Mouse (Mus musculus) stomach, embryonic 14.5 days (tissue): ENCODE results near the gene Slc23a3. TPM values are rescaled to one million over a fixed set of nuclear protein-coding genes. Genes with fewer than 3 reads are reported as not detected.

ENCODE experiments used
- ATAC-seq: fragments of 200-750 bp; cut with Nextera tagmentation; 2 replicates; pipeline ENCODE4 v1.8.0; 2017; ENCODE audit warnings: low read depth, moderate TSS enrichment; ENCODE audit not compliant: insufficient number of reproducible peaks, insufficient read depth, low FRiP score
- H3K27ac ChIP-seq: fragments of 300-500 bp; sonication (generic); 2 replicates; pipeline ENCODE4 v1.5.1; 2014; ENCODE audit warnings: mild to moderate bottlenecking, low read length, moderate library complexity, mixed read lengths
- H3K27me3 ChIP-seq: fragments of 300-500 bp; sonication (generic); 2 replicates; pipeline ENCODE4 v1.6.1; 2014; ENCODE audit warnings: low read length, control low read depth, mixed read lengths; ENCODE audit not compliant: control insufficient read depth, insufficient read depth
- H3K36me3 ChIP-seq: fragments of 300-500 bp; sonication (generic); 2 replicates; pipeline ENCODE4 v1.6.1; 2014; ENCODE audit warnings: mild to moderate bottlenecking, control low read depth, low read length, moderate library complexity, mixed read lengths; ENCODE audit not compliant: control insufficient read depth, insufficient read depth
- H3K4me1 ChIP-seq: fragments of 300-500 bp; sonication (generic); 2 replicates; pipeline ENCODE4 v1.6.1; 2014; ENCODE audit warnings: low read length, control low read depth, mixed read lengths; ENCODE audit not compliant: control insufficient read depth, insufficient read depth
- H3K4me2 ChIP-seq: fragments of 300-500 bp; sonication (generic); replicated peaks from 2 replicates; pipeline ENCODE4 v1.6.1; 2014; ENCODE audit warnings: low read depth, low read length, control low read depth
- H3K4me3 ChIP-seq: fragments of 300-500 bp; sonication (generic); 2 replicates; pipeline ENCODE4 v1.5.1; 2014; ENCODE audit warnings: low read depth, low read length, control low read depth
- H3K9ac ChIP-seq: fragments of 300-500 bp; sonication (generic); replicated peaks from 2 replicates; pipeline ENCODE4 v1.6.1; 2014; ENCODE audit warnings: low read depth, mild to moderate bottlenecking, control low read depth, low read length, moderate library complexity, mixed read lengths
- H3K9me3 ChIP-seq: fragments of 300-500 bp; sonication (generic); 2 replicates; pipeline ENCODE4 v1.6.1; 2016; ENCODE audit warnings: low read depth, low read length, control low read depth; ENCODE audit not compliant: control insufficient read depth
- WGBS: fragments of 180-500 bp; shearing (Covaris S2); extraction: QIAGEN DNeasy Blood & Tissue Kit; methylation state at CpG from one replicate; pipeline ENCODE4 v1.1.7; 2014; 5-methylcytosine and 5-hydroxymethylcytosine counted together
- polyA plus RNA-seq: library from polyadenylated mRNA; unstranded; fragments of >200 nt; fragmentation: Nextera tagmentation; extraction: Ambion mirVana; gene quantifications from 2 replicates; pipeline ENCODE4 v1.2.1, GENCODE M21; 2014

Gene Slc23a3
- polyA plus RNA-seq, 1 experiment from 2014 or later, result 0.42 TPM

- 1% methylated on average over 56 of the region's 56 CpGs for WGBS
- ATAC-seq, result peak; percentile 95
These were observed 9.1 kb downstream of the Slc23a3 start, which contains the start of gene Nhej1 for GRCm38 (mm10) chr1:75124346-75125321. TSS of gene Nhej1 (minus strand) at chr1:75125200.

GRCm38 (mm10) chr1:75122211-75122610 lies 11.5 kb downstream of the Slc23a3 start:
- 76% methylated on average over 3 of the region's 3 CpGs for WGBS
- no peak for ATAC-seq

More at GRCm38 (mm10) chr1:75124346-75125321, 9.1 kb downstream of the Slc23a3 start, which contains the start of gene Nhej1:
- H3K4me2 ChIP-seq, result peak within 1 kb of the TSS; percentile 46
- peak within 1 kb of the TSS; percentile 27 for H3K4me3 ChIP-seq
- no peaks in the 10 kb centered on the region for H3K9me3 ChIP-seq
- peak within 1 kb of the TSS; percentile 33; the same call in 1 of the 2 replicates for H3K9ac ChIP-seq
- no peaks in the 10 kb centered on the region for H3K27me3 ChIP-seq
- H3K4me1 ChIP-seq, result peaks cover 6% of the 10 kb centered on the region; the same call in 1 of the 2 replicates
- H3K36me3 ChIP-seq, result no peaks in the 10 kb centered on the region
- H3K27ac ChIP-seq, result peak within 1 kb of the TSS; percentile 94

More at GRCm38 (mm10) chr1:75122211-75122610, 11.5 kb downstream of the Slc23a3 start:
- no peaks in the 10 kb centered on the region for H3K27me3 ChIP-seq
- peaks cover 6% of the 10 kb centered on the region; the same call in 1 of the 2 replicates for H3K4me1 ChIP-seq
- no peaks in the 10 kb centered on the region for H3K36me3 ChIP-seq
- H3K4me3 ChIP-seq, result no peak overlapping the region
- no peaks in the 10 kb centered on the region for H3K9me3 ChIP-seq
- H3K27ac ChIP-seq, result no peak overlapping the region
- no peak overlapping the region for H3K4me2 ChIP-seq
- no peak overlapping the region for H3K9ac ChIP-seq

Other genes with a start within 250 kb of the Slc23a3 start
- 1.2 TPM in 1 of 2 replicates, not detected in the other for gene Fev, start 248.5 kb downstream of the Slc23a3 start, polyA plus RNA-seq
- gene Cryba2, start 240.7 kb downstream of the Slc23a3 start, polyA plus RNA-seq, result 0.36 and 0.38 TPM in 2 replicates
- not detected in 2 replicates for gene Cfap65, start 198.3 kb downstream of the Slc23a3 start, polyA plus RNA-seq
- gene Ihh, start 182.2 kb downstream of the Slc23a3 start, polyA plus RNA-seq, result 29.2 and 30.2 TPM in 2 replicates
- gene Nhej1, start 8.7 kb downstream of the Slc23a3 start, polyA plus RNA-seq, result 7.2 and 9.7 TPM in 2 replicates
- gene Cnppd1, start 8.8 kb upstream of the Slc23a3 start, polyA plus RNA-seq, result 37.1 and 40.5 TPM in 2 replicates
- gene Retreg2, start 8.9 kb upstream of the Slc23a3 start, polyA plus RNA-seq, result 47.7 and 51.8 TPM in 2 replicates
- gene Zfand2b, start 34.8 kb upstream of the Slc23a3 start, polyA plus RNA-seq, result 41.0 and 43.4 TPM in 2 replicates
- 12.9 and 19.4 TPM in 2 replicates for gene Abcb6, start 46.5 kb upstream of the Slc23a3 start, polyA plus RNA-seq
- 22.1 and 23.0 TPM in 2 replicates for gene Ankzf1, start 58.3 kb upstream of the Slc23a3 start, polyA plus RNA-seq
- gene Atg9a, start 58.3 kb upstream of the Slc23a3 start, polyA plus RNA-seq, result 23.2 and 27.2 TPM in 2 replicates
- gene Glb1l, start 76.9 kb upstream of the Slc23a3 start, polyA plus RNA-seq, result 22.4 and 29.6 TPM in 2 replicates
- gene Stk16, start 76.9 kb upstream of the Slc23a3 start, polyA plus RNA-seq, result 123 TPM in 2 replicates
- 59.9 and 69.1 TPM in 2 replicates for gene Tuba4a, start 86.0 kb upstream of the Slc23a3 start, polyA plus RNA-seq
- gene A630095N17Rik, start 98.2 kb upstream of the Slc23a3 start, polyA plus RNA-seq, result not detected in 2 replicates
- gene Dnajb2, start 102.5 kb upstream of the Slc23a3 start, polyA plus RNA-seq, result 14.3 and 14.4 TPM in 2 replicates
- 2.4 and 2.9 TPM in 2 replicates for gene Ptprn, start 130.6 kb upstream of the Slc23a3 start, polyA plus RNA-seq
- gene Resp18, start 144.5 kb upstream of the Slc23a3 start, polyA plus RNA-seq, result 8.1 and 9.8 TPM in 2 replicates
- gene Dnpep, start 184.1 kb upstream of the Slc23a3 start, polyA plus RNA-seq, result 126 and 127 TPM in 2 replicates
- 43.7 and 51.0 TPM in 2 replicates for gene Des, start 226.4 kb upstream of the Slc23a3 start, polyA plus RNA-seq
- gene Speg, start 241.4 kb upstream of the Slc23a3 start, polyA plus RNA-seq, result 53.8 and 54.9 TPM in 2 replicates